Mouse (Mus musculus) heart, embryonic 16.5 days (tissue): ENCODE measurements at regions not wholly inside any gene's neighbourhood (a gene's known extent, or its start where the extent isn't known, plus 50 kb on each side); places are given as distances from the start of the nearest gene placed in this dataset.

Source experiments
- ATAC-seq: fragments of 200-750 bp; cut with Nextera tagmentation; replicated peaks from 2 replicates; pipeline ENCODE4 v1.8.0; 2017; ENCODE audit warnings: moderate number of reproducible peaks; ENCODE audit not compliant: insufficient read depth, low FRiP score; ENCODE audit errors: extremely low read depth
- H3K27ac ChIP-seq: fragments of 300-500 bp; sonication (generic); 2 replicates; pipeline ENCODE4 v1.5.1; 2014; ENCODE audit warnings: mild to moderate bottlenecking, low read length, control low read depth, moderate library complexity
- H3K27me3 ChIP-seq: fragments of 300-500 bp; sonication (generic); 2 replicates; pipeline ENCODE4 v1.6.1; 2014; ENCODE audit warnings: low read length, mixed read lengths; ENCODE audit not compliant: control insufficient read depth, insufficient read depth
- H3K36me3 ChIP-seq: fragments of 300-500 bp; sonication (generic); 2 replicates; pipeline ENCODE4 v1.6.1; 2014; ENCODE audit not compliant: control insufficient read depth, insufficient read depth
- H3K4me1 ChIP-seq: fragments of 300-500 bp; sonication (generic); 2 replicates; pipeline ENCODE4 v1.6.1; 2014; ENCODE audit warnings: low read length, mixed read lengths; ENCODE audit not compliant: control insufficient read depth, insufficient read depth
- H3K4me2 ChIP-seq: fragments of 300-500 bp; sonication (generic); 2 replicates; pipeline ENCODE4 v1.6.1; 2014; ENCODE audit warnings: low read depth, mild to moderate bottlenecking, control low read depth, low read length
- H3K4me3 ChIP-seq: fragments of 300-500 bp; sonication (generic); 2 replicates; pipeline ENCODE4 v1.5.1; 2014; ENCODE audit warnings: mild to moderate bottlenecking, control low read depth, low read length
- H3K9ac ChIP-seq: fragments of 300-500 bp; sonication (generic); 2 replicates; pipeline ENCODE4 v1.6.1; 2014; ENCODE audit warnings: low read length, control low read depth
- H3K9me3 ChIP-seq: fragments of 300-500 bp; sonication (generic); replicated peaks from 2 replicates; pipeline ENCODE4 v1.6.1; 2016; ENCODE audit warnings: low read length; ENCODE audit not compliant: control insufficient read depth
- WGBS: fragments of 180-500 bp; shearing (Covaris S2); extraction: QIAGEN DNeasy Blood & Tissue Kit; methylation state at CpG from one replicate; pipeline ENCODE4 v1.1.7; 2014; 5-methylcytosine and 5-hydroxymethylcytosine counted together

GRCm38 (mm10) chr2:167842993-167843392 is 88.9 kb upstream of the Ptpn1 start:
- Histone ChIP-seq H3K4me2 (no peak overlapping the region), H3K4me3 (no peak overlapping the region), H3K4me1 (peaks cover 35% of the 10 kb centered on the region), H3K27me3 (no peaks in the 10 kb centered on the region), H3K27ac (no peak overlapping the region), H3K9ac (no peak overlapping the region), H3K9me3 (no peaks in the 10 kb centered on the region), H3K36me3 (no peaks in the 10 kb centered on the region)
- no peak for ATAC-seq
- WGBS, result 74% methylated on average over 2 of the region's 2 CpGs

GRCm38 (mm10) chr2:167842473-167842872 is 89.4 kb upstream of the Ptpn1 start:
- no peaks in the 10 kb centered on the region for H3K36me3 ChIP-seq
- no peak for ATAC-seq
- H3K27me3 ChIP-seq, result no peaks in the 10 kb centered on the region
- H3K4me2 ChIP-seq, result no peak overlapping the region
- H3K4me3 ChIP-seq, result no peak overlapping the region
- 73% methylated on average over 1 of the region's 1 CpGs for WGBS
- H3K27ac ChIP-seq, result no peak overlapping the region
- H3K9ac ChIP-seq, result no peak overlapping the region
- H3K9me3 ChIP-seq, result no peaks in the 10 kb centered on the region
- peaks cover 34% of the 10 kb centered on the region for H3K4me1 ChIP-seq

- H3K9me3 ChIP-seq, result no peaks in the 10 kb centered on the region
- H3K9ac ChIP-seq, result peak overlapping the region; percentile 49; the same call in 1 of the 2 replicates
- no peak overlapping the region for H3K4me3 ChIP-seq
- no peaks in the 10 kb centered on the region for H3K27me3 ChIP-seq
- WGBS, result 30% methylated on average over 22 of the region's 22 CpGs
- no peak overlapping the region for H3K4me2 ChIP-seq
- H3K27ac ChIP-seq, result no peak overlapping the region
- H3K36me3 ChIP-seq, result no peaks in the 10 kb centered on the region
- ATAC-seq, result no peak
- peaks cover 30% of the 10 kb centered on the region for H3K4me1 ChIP-seq
Measured at GRCm38 (mm10) chr2:167841339-167842240, 90.3 kb upstream of the Ptpn1 start.

GRCm38 (mm10) chr2:167840344-167840743 is 91.5 kb upstream of the Ptpn1 start:
- WGBS, result 64% methylated on average over 9 of the region's 9 CpGs
- H3K9ac ChIP-seq, result no peak overlapping the region
- no peak overlapping the region for H3K4me3 ChIP-seq
- no peak for ATAC-seq
- H3K4me2 ChIP-seq, result no peak overlapping the region
- H3K36me3 ChIP-seq, result no peaks in the 10 kb centered on the region
- H3K27ac ChIP-seq, result no peak overlapping the region
- no peaks in the 10 kb centered on the region for H3K9me3 ChIP-seq
- H3K4me1 ChIP-seq, result peaks cover 30% of the 10 kb centered on the region
- H3K27me3 ChIP-seq, result no peaks in the 10 kb centered on the region

- H3K27me3 ChIP-seq, result no peaks in the 10 kb centered on the region
- no peaks in the 10 kb centered on the region for H3K36me3 ChIP-seq
- H3K4me1 ChIP-seq, result peaks cover 29% of the 10 kb centered on the region
- no peak for ATAC-seq
- WGBS, result 56% methylated on average over 13 of the region's 13 CpGs
- H3K4me2 ChIP-seq, result no peak overlapping the region
- H3K4me3 ChIP-seq, result no peak overlapping the region
- H3K9ac ChIP-seq, result no peak overlapping the region
- H3K27ac ChIP-seq, result no peak overlapping the region
- no peaks in the 10 kb centered on the region for H3K9me3 ChIP-seq
Measured at GRCm38 (mm10) chr2:167839324-167839981, 92.4 kb upstream of the Ptpn1 start.

- H3K36me3 ChIP-seq, result no peaks in the 10 kb centered on the region
- H3K27me3 ChIP-seq, result no peaks in the 10 kb centered on the region
- WGBS, result 16% methylated on average over 4 of the region's 4 CpGs
- H3K4me2 ChIP-seq, result no peak overlapping the region
- no peaks in the 10 kb centered on the region for H3K9me3 ChIP-seq
- H3K4me1 ChIP-seq, result peaks cover 32% of the 10 kb centered on the region
- H3K4me3 ChIP-seq, result no peak overlapping the region
- ATAC-seq, result no peak
- H3K9ac ChIP-seq, result no peak overlapping the region
- H3K27ac ChIP-seq, result no peak overlapping the region
Measured at GRCm38 (mm10) chr2:167837596-167837995, 94.3 kb upstream of the Ptpn1 start.

GRCm38 (mm10) chr2:167836611-167837010 is 95.2 kb upstream of the Ptpn1 start:
- WGBS, result 25% methylated on average over 7 of the region's 7 CpGs

GRCm38 (mm10) chr2:167834605-167835004 is 97.3 kb upstream of the Ptpn1 start:
- H3K4me3 ChIP-seq, result no peak overlapping the region
- 30% methylated on average over 8 of the region's 8 CpGs for WGBS
- no peak overlapping the region for H3K4me2 ChIP-seq
- H3K27me3 ChIP-seq, result no peaks in the 10 kb centered on the region
- H3K4me1 ChIP-seq, result peaks cover 28% of the 10 kb centered on the region
- ATAC-seq, result peak; percentile 42
- no peaks in the 10 kb centered on the region for H3K9me3 ChIP-seq
- H3K36me3 ChIP-seq, result no peaks in the 10 kb centered on the region
- H3K27ac ChIP-seq, result peak overlapping the region; percentile 89
- H3K9ac ChIP-seq, result peak overlapping the region; percentile 48

More at GRCm38 (mm10) chr2:167836611-167837010, 95.2 kb upstream of the Ptpn1 start:
- no peaks in the 10 kb centered on the region for H3K36me3 ChIP-seq
- no peak overlapping the region for H3K4me3 ChIP-seq
- H3K9me3 ChIP-seq, result no peaks in the 10 kb centered on the region
- no peak overlapping the region for H3K9ac ChIP-seq
- H3K27ac ChIP-seq, result peak overlapping the region; percentile 32; the same call in 1 of the 2 replicates
- no peaks in the 10 kb centered on the region for H3K27me3 ChIP-seq
- no peak overlapping the region for H3K4me2 ChIP-seq
- H3K4me1 ChIP-seq, result peaks cover 30% of the 10 kb centered on the region
- no peak for ATAC-seq
